Mouse (Mus musculus) urinary bladder, postnatal 0 days (tissue): Measurements from ENCODE around the gene Fbxw4. TPM values are rescaled to one million over a fixed set of nuclear protein-coding genes. Genes with fewer than 3 reads are reported as not detected.

Source experiments
- polyA plus RNA-seq: library from polyadenylated mRNA; unstranded; fragments of >200 nt; fragmentation: Nextera tagmentation; extraction: Ambion mirVana; gene quantifications from 2 replicates; pipeline ENCODE4 v1.2.1, GENCODE M21; 2015

The Fbxw4 gene
- 2.5 and 3.4 TPM in 2 replicates for polyA plus RNA-seq

GRCm38 (mm10) chr19:45659738-45660502 lies at the start of gene Fbxw4:
TSS of gene Fbxw4 (minus strand) at chr19:45660312.

GRCm38 (mm10) chr19:45560153-45560890 lies 99.8 kb downstream of the Fbxw4 start, which contains the start of the genes Poll and Gm17018:
TSS of gene Poll (minus strand) at chr19:45560531.
TSS of gene Gm17018 (plus strand) at chr19:45560615.

Other genes starting within 250 kb of the Fbxw4 start
- gene Poll, start 99.8 kb downstream of the Fbxw4 start, polyA plus RNA-seq = 6.4 and 6.7 TPM in 2 replicates
- gene Gm17018, start 99.7 kb downstream of the Fbxw4 start, polyA plus RNA-seq = 31.6 and 36.0 TPM in 2 replicates
- not detected in 2 replicates for gene Fgf8, start 82.6 kb upstream of the Fbxw4 start, polyA plus RNA-seq
- gene Npm3, start 89.3 kb upstream of the Fbxw4 start, polyA plus RNA-seq = 10.5 and 11.1 TPM in 2 replicates
- gene Mgea5, start 123.5 kb upstream of the Fbxw4 start, polyA plus RNA-seq = 20.0 and 21.8 TPM in 2 replicates
- gene Kcnip2, start 155.7 kb upstream of the Fbxw4 start, polyA plus RNA-seq = 0.11 and 0.19 TPM in 2 replicates